Mouse (Mus musculus) kidney, postnatal 0 days (tissue): ENCODE data around the gene Gdpd5. TPM values are rescaled to one million over a fixed set of nuclear protein-coding genes. Genes with fewer than 3 reads are reported as not detected.

ENCODE experiments used
- ATAC-seq: fragments of 200-750 bp; cut with Nextera tagmentation; replicated peaks from 2 replicates; pipeline ENCODE4 v1.8.0; 2017; ENCODE audit warnings: low read depth, moderate number of reproducible peaks, moderate TSS enrichment, moderate library complexity; ENCODE audit not compliant: low FRiP score
- DNase-seq: peaks from one replicate; pipeline ENCODE4 v3.0.0-alpha.2; 2016; ENCODE audit warnings: low spot score
- H3K27ac ChIP-seq: fragments of 300-500 bp; sonication (generic); 2 replicates; pipeline ENCODE4 v1.5.1; 2014; ENCODE audit warnings: mild to moderate bottlenecking
- H3K27me3 ChIP-seq: fragments of 300-500 bp; sonication (generic); 2 replicates; pipeline ENCODE4 v1.6.1; 2014; ENCODE audit warnings: low read length, mixed read lengths; ENCODE audit not compliant: insufficient read depth
- H3K36me3 ChIP-seq: fragments of 300-500 bp; sonication (generic); 2 replicates; pipeline ENCODE4 v1.6.1; 2014; ENCODE audit warnings: low read length, mixed read lengths; ENCODE audit not compliant: insufficient read depth
- H3K4me1 ChIP-seq: fragments of 300-500 bp; sonication (generic); replicated peaks from 2 replicates; pipeline ENCODE4 v1.6.1; 2014; ENCODE audit warnings: antibody characterized with exemption, low read length, mixed read lengths; ENCODE audit not compliant: insufficient read depth
- H3K4me2 ChIP-seq: fragments of 300-500 bp; sonication (generic); 2 replicates; pipeline ENCODE4 v1.6.1; 2014; ENCODE audit warnings: mild to moderate bottlenecking, low read length, moderate library complexity, mixed read lengths
- H3K4me3 ChIP-seq: fragments of 300-500 bp; sonication (generic); replicated peaks from 2 replicates; pipeline ENCODE4 v1.5.1; 2014; ENCODE audit warnings: low read depth, low read length
- H3K9ac ChIP-seq: fragments of 300-500 bp; sonication (generic); 2 replicates; pipeline ENCODE4 v1.6.1; 2014; ENCODE audit warnings: low read depth, low read length
- H3K9me3 ChIP-seq: fragments of 300-500 bp; sonication (generic); replicated peaks from 2 replicates; pipeline ENCODE4 v1.6.1; 2016; ENCODE audit warnings: low read length, inconsistent platforms, mixed read lengths
- CTCF ChIP-seq: IDR thresholded peaks from 2 replicates; pipeline ENCODE4 v1.5.1; 2016; ENCODE audit warnings: antibody characterized with exemption, low read depth, mild to moderate bottlenecking, moderate library complexity
- WGBS: fragments of 180-500 bp; shearing (Covaris S2); extraction: QIAGEN DNeasy Blood & Tissue Kit; methylation state at CpG from one replicate; pipeline ENCODE4 v1.1.7; 2014; 5-methylcytosine and 5-hydroxymethylcytosine counted together
- polyA plus RNA-seq: library from polyadenylated mRNA; unstranded; fragments of >200 nt; fragmentation: Nextera tagmentation; extraction: Ambion mirVana; gene quantifications from 2 replicates; pipeline ENCODE4 v1.2.1, GENCODE M21; 2015

The Gdpd5 gene
- polyA plus RNA-seq, 1 experiment from 2014 or later, result 11.8 TPM

- peak; percentile 99 for DNase-seq
- ATAC-seq, result peak; percentile 94
Measured at GRCm38 (mm10) chr7:99483271-99483923, 102.2 kb downstream of the Gdpd5 start, which contains the start of gene Rps3. Rps3 (minus strand) TSS chr7:99483738.

GRCm38 (mm10) chr7:99483924-99484319 is 102.7 kb downstream of the Gdpd5 start:
- H3K4me3 ChIP-seq, result no peak overlapping the region
- no peak overlapping the region for H3K9ac ChIP-seq
- peak overlapping the region; percentile 32; the same call in 1 of the 2 replicates for H3K4me2 ChIP-seq
- H3K36me3 ChIP-seq, result peaks cover 26% of the 10 kb centered on the region
- H3K27ac ChIP-seq, result peak overlapping the region; percentile 5; the same call in 1 of the 2 replicates
- WGBS, result 45% methylated on average over 8 of the region's 8 CpGs
- TF ChIP-seq CTCF, result no peak
- ATAC-seq (0 out of 2 replicates have a peak, but pooled peaks have one; percentile 8), DNase-seq (no peak)
- H3K27me3 ChIP-seq, result no peaks in the 10 kb centered on the region
- peaks cover 11% of the 10 kb centered on the region for H3K4me1 ChIP-seq
- no peaks in the 10 kb centered on the region for H3K9me3 ChIP-seq

More at GRCm38 (mm10) chr7:99483271-99483923, 102.2 kb downstream of the Gdpd5 start, which contains the start of gene Rps3:
- Histone ChIP-seq H3K27me3 (no peaks in the 10 kb centered on the region), H3K4me3 (peak within 1 kb of the TSS; percentile 72), H3K9ac (peak within 1 kb of the TSS; percentile 72), H3K4me2 (peak within 1 kb of the TSS; percentile 83), H3K36me3 (peaks cover 31% of the 10 kb centered on the region), H3K9me3 (no peaks in the 10 kb centered on the region), H3K27ac (peak within 1 kb of the TSS; percentile 86), H3K4me1 (peaks cover 11% of the 10 kb centered on the region)
- under 1% methylated on average over 45 of the region's 45 CpGs for WGBS
- TF ChIP-seq CTCF, result no peak

GRCm38 (mm10) chr7:99484679-99485078 is 103.5 kb downstream of the Gdpd5 start:
- ATAC-seq, result no peak
- Histone ChIP-seq H3K27ac (no peak overlapping the region), H3K9ac (no peak overlapping the region), H3K27me3 (no peaks in the 10 kb centered on the region), H3K9me3 (no peaks in the 10 kb centered on the region), H3K4me2 (no peak overlapping the region), H3K36me3 (peaks cover 19% of the 10 kb centered on the region), H3K4me1 (peaks cover 11% of the 10 kb centered on the region), H3K4me3 (no peak overlapping the region)
- no peak for DNase-seq
- no peak for TF ChIP-seq CTCF
- WGBS, result 79% methylated on average over 1 of the region's 1 CpGs

- Histone ChIP-seq H3K4me3 (no peak overlapping the region), H3K9ac (no peak overlapping the region), H3K36me3 (no peaks in the 10 kb centered on the region), H3K4me2 (no peak overlapping the region), H3K27me3 (no peaks in the 10 kb centered on the region), H3K27ac (no peak overlapping the region), H3K4me1 (no peaks in the 10 kb centered on the region), H3K9me3 (no peaks in the 10 kb centered on the region)
- ATAC-seq (no peak), DNase-seq (no peak)
- TF ChIP-seq CTCF, result no peak
- WGBS, result 77% methylated on average over 5 of the region's 5 CpGs
Measured at GRCm38 (mm10) chr7:99489708-99490107, 108.5 kb downstream of the Gdpd5 start.

- no peak for ATAC-seq
- H3K4me2 ChIP-seq, result no peak overlapping the region
- no peaks in the 10 kb centered on the region for H3K27me3 ChIP-seq
- no peak overlapping the region for H3K27ac ChIP-seq
- TF ChIP-seq CTCF, result no peak
- no peak overlapping the region for H3K9ac ChIP-seq
- H3K9me3 ChIP-seq, result no peaks in the 10 kb centered on the region
- no peak overlapping the region for H3K4me3 ChIP-seq
- H3K36me3 ChIP-seq, result no peaks in the 10 kb centered on the region
- 42% methylated on average over 1 of the region's 1 CpGs for WGBS
- H3K4me1 ChIP-seq, result no peaks in the 10 kb centered on the region
- DNase-seq, result no peak
Measured at GRCm38 (mm10) chr7:99499128-99499527, 117.9 kb downstream of the Gdpd5 start.

- peak; percentile 98 for TF ChIP-seq CTCF
- peak; percentile 43; the same call in 1 of the 2 replicates for ATAC-seq
- no peak overlapping the region for H3K4me3 ChIP-seq
- peak; percentile 94 for DNase-seq
- no peaks in the 10 kb centered on the region for H3K36me3 ChIP-seq
- no peak overlapping the region for H3K4me2 ChIP-seq
- H3K9me3 ChIP-seq, result no peaks in the 10 kb centered on the region
- no peaks in the 10 kb centered on the region for H3K4me1 ChIP-seq
- 2% methylated on average over 8 of the region's 8 CpGs for WGBS
- no peaks in the 10 kb centered on the region for H3K27me3 ChIP-seq
- H3K27ac ChIP-seq, result no peak overlapping the region
- H3K9ac ChIP-seq, result no peak overlapping the region
Measured at GRCm38 (mm10) chr7:99500201-99500600, 119.0 kb downstream of the Gdpd5 start.
